Mouse (Mus musculus) sigmoid colon, adult 10 weeks (tissue): ENCODE results near the gene Ufm1. TPM values are rescaled to one million over a fixed set of nuclear protein-coding genes. Genes with fewer than 3 reads are reported as not detected.

Source experiments
- polyA plus RNA-seq: library from polyadenylated mRNA; stranded (reverse); fragments of 350-450 nt; fragmentation: Illumina TruSeq; extraction: RNeasy Lipid Tissue Mini Kit (QIAGEN cat#74804); gene quantifications from one replicate; pipeline ENCODE4 v1.2.3, GENCODE M21; 2014; ENCODE audit warnings: low read depth, low replicate concordance

Gene Ufm1
- polyA plus RNA-seq, result 308 TPM

GRCm38 (mm10) chr3:53863383-53864220 is at the start of gene Ufm1:
Gene Ufm1, minus strand, starts transcription at chr3:53863830.

GRCm38 (mm10) chr3:53844786-53845185 is 18.8 kb downstream of the Ufm1 start, which contains the start of gene Gm10985:
Gene Gm10985, plus strand, starts transcription at chr3:53845086.

Other genes with a start within 250 kb of the Ufm1 start
- gene Frem2, start 206.5 kb downstream of the Ufm1 start, polyA plus RNA-seq, result 1.9 TPM
- not detected for gene Gm10985, start 18.7 kb downstream of the Ufm1 start, polyA plus RNA-seq